Mouse (Mus musculus): Measurements from ENCODE around the gene Pakap. TPM values are rescaled to one million over a fixed set of nuclear protein-coding genes. Genes with fewer than 3 reads are reported as not detected.

Pakap gene
- polyA plus RNA-seq, 1 experiment from 2014 or later = 57.2 TPM

DNA sequence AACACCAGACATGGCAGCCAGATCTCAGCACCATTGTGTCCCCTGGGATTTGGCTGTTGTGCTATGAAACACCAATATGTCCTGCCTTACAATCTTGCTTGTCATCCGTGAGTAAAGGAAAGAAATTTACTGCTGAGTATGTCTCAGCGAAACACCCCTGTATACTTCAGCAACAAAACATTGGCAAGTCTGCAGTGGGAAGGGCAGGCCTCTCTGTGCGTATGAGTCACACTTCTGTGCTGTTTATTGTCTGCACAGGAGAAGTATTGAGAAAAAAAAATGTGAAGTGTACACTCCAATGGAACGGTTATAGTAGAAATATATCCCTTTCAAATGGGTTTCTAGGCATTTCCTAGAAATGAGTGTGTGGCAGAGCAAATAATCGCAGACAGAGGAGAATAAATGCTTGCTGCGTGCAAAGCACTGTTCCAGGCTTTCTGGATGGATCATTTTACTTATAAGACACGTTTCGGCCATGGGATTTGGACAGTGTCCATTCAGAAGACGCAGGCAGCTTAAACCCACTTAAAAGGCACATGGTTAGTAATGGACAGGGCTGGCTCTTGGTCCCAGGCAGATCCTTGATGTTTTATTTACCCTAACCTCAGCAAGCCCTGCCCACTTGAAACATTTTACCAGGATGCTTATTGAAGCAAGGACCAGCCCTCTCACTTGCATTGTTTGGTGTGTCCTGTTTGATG, 69.0 kb downstream of the Pakap start:
- no peak for ATAC-seq (ENCODE audit: insufficient read depth)
- no peak overlapping the region for H3K27ac ChIP-seq (ENCODE audit: low read depth)
- peak; percentile 52 for DNase-seq
- H3K9ac ChIP-seq = no peak overlapping the region
- TF ChIP-seq CTCF (IDR thresholded peaks at IDR 0.05; ENCODE audit: low read depth) = no peak
- no peaks in the 10 kb centered on the region for H3K27me3 ChIP-seq (ENCODE audit: insufficient read depth, low read length)
- no peak overlapping the region for H3K4me3 ChIP-seq (ENCODE audit: low read depth, low read length)
- WGBS = 48% methylated on average over 9 of the region's 9 CpGs
- H3K4me2 ChIP-seq = no peak overlapping the region
- H3K9me3 ChIP-seq (ENCODE audit: low read depth, low read length) = no peaks in the 10 kb centered on the region
- H3K36me3 ChIP-seq (ENCODE audit: insufficient read depth) = no peaks in the 10 kb centered on the region
- H3K4me1 ChIP-seq (ENCODE audit: insufficient read depth) = no peaks in the 10 kb centered on the region

- Histone ChIP-seq H3K4me3 (ENCODE audit: low read depth, low read length) (peak overlapping the region; percentile 1; the same call in 1 of the 2 replicates), H3K9me3 (ENCODE audit: low read depth, low read length) (no peaks in the 10 kb centered on the region), H3K4me2 (peak overlapping the region; percentile 50), H3K36me3 (ENCODE audit: insufficient read depth) (no peaks in the 10 kb centered on the region), H3K4me1 (ENCODE audit: insufficient read depth) (no peaks in the 10 kb centered on the region), H3K9ac (no peak overlapping the region), H3K27me3 (ENCODE audit: insufficient read depth, low read length) (no peaks in the 10 kb centered on the region), H3K27ac (ENCODE audit: low read depth) (no peak overlapping the region)
- ATAC-seq (ENCODE audit: insufficient read depth) (peak; percentile 62), DNase-seq (peak; percentile 45)
- WGBS = 23% methylated on average over 24 of the region's 24 CpGs
- TF ChIP-seq CTCF (IDR thresholded peaks at IDR 0.05; ENCODE audit: low read depth) = no peak
Observed at GRCm38 (mm10) chr4:57637636-57638386, 69.8 kb downstream of the Pakap start.

DNA sequence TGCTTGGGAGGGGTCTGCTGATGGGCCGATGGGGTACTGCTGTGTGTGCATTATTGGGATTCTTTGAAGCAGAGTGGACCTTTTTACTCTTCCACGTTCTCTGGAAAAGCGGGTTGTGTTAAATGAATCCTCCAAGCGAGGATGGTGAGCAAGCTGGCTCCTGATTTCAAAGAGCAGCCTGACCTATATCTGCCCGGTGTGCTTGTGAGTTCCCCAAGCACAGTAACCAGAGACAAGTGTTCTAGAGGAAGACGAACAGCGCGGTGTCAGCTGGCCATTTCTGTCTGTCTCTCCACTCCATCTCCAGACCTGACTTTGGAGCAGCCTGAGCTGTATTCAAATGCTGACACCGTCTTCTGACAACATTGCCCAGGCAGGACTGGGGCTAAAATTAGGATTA, 71.0 kb downstream of the Pakap start:
- no peaks in the 10 kb centered on the region for H3K27me3 ChIP-seq (ENCODE audit: insufficient read depth, low read length)
- no peak for DNase-seq
- H3K9ac ChIP-seq = no peak overlapping the region
- H3K9me3 ChIP-seq (ENCODE audit: low read depth, low read length) = no peaks in the 10 kb centered on the region
- H3K4me1 ChIP-seq (ENCODE audit: insufficient read depth) = no peaks in the 10 kb centered on the region
- no peaks in the 10 kb centered on the region for H3K36me3 ChIP-seq (ENCODE audit: insufficient read depth)
- H3K4me2 ChIP-seq = no peak overlapping the region
- 70% methylated on average over 9 of the region's 9 CpGs for whole genome bisulfite sequencing
- H3K27ac ChIP-seq (ENCODE audit: low read depth) = no peak overlapping the region
- no peak for ATAC-seq (ENCODE audit: insufficient read depth)
- TF ChIP-seq CTCF (IDR thresholded peaks at IDR 0.05; ENCODE audit: low read depth) = no peak
- H3K4me3 ChIP-seq (ENCODE audit: low read depth, low read length) = no peak overlapping the region

DNA sequence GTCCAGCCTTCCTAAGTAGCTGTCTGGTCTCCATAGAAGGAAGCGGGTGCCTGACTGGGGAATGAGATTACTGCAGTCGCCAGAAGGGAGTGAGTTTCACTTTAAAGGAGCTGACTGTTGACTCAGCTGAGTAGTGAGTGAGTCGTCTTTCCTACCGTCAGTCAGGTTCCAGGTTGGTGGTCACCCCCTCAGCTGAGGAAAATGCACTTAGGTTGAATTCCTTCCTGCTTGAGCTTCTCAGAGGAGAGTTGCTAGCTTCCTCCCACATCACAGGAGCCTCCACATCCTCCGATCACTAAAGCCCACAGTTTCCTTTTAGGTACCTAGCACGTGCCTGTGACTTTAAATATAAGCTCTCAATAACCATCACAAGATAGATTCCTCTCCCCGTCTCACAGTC, 72.2 kb downstream of the Pakap start:
- no peak overlapping the region for H3K4me3 ChIP-seq (ENCODE audit: low read depth, low read length)
- DNase-seq (peak; percentile 17), ATAC-seq (ENCODE audit: insufficient read depth) (no peak)
- H3K9ac ChIP-seq = no peak overlapping the region
- H3K4me2 ChIP-seq = no peak overlapping the region
- no peaks in the 10 kb centered on the region for H3K4me1 ChIP-seq (ENCODE audit: insufficient read depth)
- H3K36me3 ChIP-seq (ENCODE audit: insufficient read depth) = peaks cover 6% of the 10 kb centered on the region; the same call in 1 of the 2 replicates
- no peak overlapping the region for H3K27ac ChIP-seq (ENCODE audit: low read depth)
- 37% methylated on average over 7 of the region's 7 CpGs for WGBS
- no peaks in the 10 kb centered on the region for H3K27me3 ChIP-seq (ENCODE audit: insufficient read depth, low read length)
- no peaks in the 10 kb centered on the region for H3K9me3 ChIP-seq (ENCODE audit: low read depth, low read length)
- TF ChIP-seq CTCF (IDR thresholded peaks at IDR 0.05; ENCODE audit: low read depth) = no peak

DNA sequence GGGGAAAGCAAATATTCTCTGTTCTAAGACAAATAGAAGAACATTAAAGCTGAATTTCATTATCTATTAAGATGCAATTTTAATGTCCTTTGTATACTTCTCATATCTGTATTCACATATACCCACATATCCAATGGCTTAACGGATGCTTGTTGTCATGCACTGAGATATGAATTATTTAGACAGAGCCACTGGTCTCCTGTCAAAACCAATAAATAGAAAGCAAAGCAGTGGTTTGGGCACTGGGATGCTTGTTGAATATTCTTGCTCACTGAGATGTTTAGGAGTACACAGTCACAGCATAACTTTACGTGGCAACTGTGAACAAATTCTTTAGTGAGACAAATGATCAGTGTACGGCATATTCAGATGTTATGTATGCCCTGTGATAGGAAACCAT, 73.0 kb downstream of the Pakap start:
- Histone ChIP-seq H3K27ac (ENCODE audit: low read depth) (no peak overlapping the region), H3K4me1 (ENCODE audit: insufficient read depth) (no peaks in the 10 kb centered on the region), H3K9ac (no peak overlapping the region), H3K9me3 (ENCODE audit: low read depth, low read length) (no peaks in the 10 kb centered on the region), H3K36me3 (ENCODE audit: insufficient read depth) (peaks cover 10% of the 10 kb centered on the region; the same call in 1 of the 2 replicates), H3K4me3 (ENCODE audit: low read depth, low read length) (no peak overlapping the region), H3K27me3 (ENCODE audit: insufficient read depth, low read length) (no peaks in the 10 kb centered on the region), H3K4me2 (no peak overlapping the region)
- WGBS = 80% methylated on average over 3 of the region's 3 CpGs
- DNase-seq = no peak
- no peak for ATAC-seq (ENCODE audit: insufficient read depth)
- TF ChIP-seq CTCF (IDR thresholded peaks at IDR 0.05; ENCODE audit: low read depth) = no peak

- Histone ChIP-seq H3K4me2 (no peak overlapping the region), H3K27me3 (ENCODE audit: insufficient read depth, low read length) (no peaks in the 10 kb centered on the region), H3K36me3 (ENCODE audit: insufficient read depth) (peaks cover 23% of the 10 kb centered on the region), H3K4me1 (ENCODE audit: insufficient read depth) (no peaks in the 10 kb centered on the region), H3K27ac (ENCODE audit: low read depth) (no peak overlapping the region), H3K9ac (no peak overlapping the region), H3K9me3 (ENCODE audit: low read depth, low read length) (no peaks in the 10 kb centered on the region), H3K4me3 (ENCODE audit: low read depth, low read length) (no peak overlapping the region)
- TF ChIP-seq CTCF (IDR thresholded peaks at IDR 0.05; ENCODE audit: low read depth) = no peak
- DNase-seq (no peak), ATAC-seq (ENCODE audit: insufficient read depth) (no peak)
- 75% methylated on average over 1 of the region's 1 CpGs for WGBS
Observed at GRCm38 (mm10) chr4:57650994-57651393, 83.0 kb downstream of the Pakap start.

DNA sequence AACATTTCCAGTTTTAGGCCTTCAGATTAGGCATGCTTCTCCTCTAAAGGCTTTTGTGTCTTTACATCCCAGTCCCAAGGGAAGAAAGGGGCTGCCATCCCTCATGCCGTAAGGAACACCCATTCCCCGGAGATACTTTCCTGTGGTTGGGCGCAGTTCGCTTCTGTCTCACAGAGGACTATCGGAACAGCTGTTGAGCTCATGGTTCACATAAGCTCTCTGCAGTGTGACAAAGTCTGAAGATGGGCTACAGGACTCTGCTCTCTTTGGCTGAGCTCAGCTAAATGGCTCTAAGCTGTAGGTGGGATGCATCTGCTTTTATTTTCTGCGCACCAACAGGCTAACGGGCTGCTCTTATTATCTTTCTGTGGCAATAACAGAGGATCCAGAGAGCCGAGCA, 83.6 kb downstream of the Pakap start:
- H3K36me3 ChIP-seq (ENCODE audit: insufficient read depth) = peaks cover 23% of the 10 kb centered on the region
- DNase-seq (no peak), ATAC-seq (ENCODE audit: insufficient read depth) (no peak)
- no peaks in the 10 kb centered on the region for H3K27me3 ChIP-seq (ENCODE audit: insufficient read depth, low read length)
- H3K27ac ChIP-seq (ENCODE audit: low read depth) = no peak overlapping the region
- H3K9ac ChIP-seq = no peak overlapping the region
- WGBS = 87% methylated on average over 8 of the region's 8 CpGs
- no peak for TF ChIP-seq CTCF (IDR thresholded peaks at IDR 0.05; ENCODE audit: low read depth)
- no peak overlapping the region for H3K4me3 ChIP-seq (ENCODE audit: low read depth, low read length)
- H3K9me3 ChIP-seq (ENCODE audit: low read depth, low read length) = no peaks in the 10 kb centered on the region
- H3K4me2 ChIP-seq = no peak overlapping the region
- H3K4me1 ChIP-seq (ENCODE audit: insufficient read depth) = no peaks in the 10 kb centered on the region
